Mouse (Mus musculus) G1E (cell line): ENCODE results near the gene Golm1.

ENCODE experiments used
- CTCF ChIP-seq: IDR thresholded peaks from 2 replicates; pipeline ENCODE4 v1.5.1; 2012; ENCODE audit warnings: low read depth, low read length, inconsistent platforms, mixed read lengths
- GATA1 ChIP-seq: IDR thresholded peaks from 2 replicates; pipeline ENCODE4 v1.6.1; 2012; ENCODE audit warnings: borderline replicate concordance, low read length, inconsistent platforms, mixed read lengths
- TAL1 ChIP-seq: conservative IDR thresholded peaks from 2 replicates; pipeline ENCODE4 v1.6.1; 2012; ENCODE audit warnings: low read depth, low read length, inconsistent platforms, mixed read lengths

DNA sequence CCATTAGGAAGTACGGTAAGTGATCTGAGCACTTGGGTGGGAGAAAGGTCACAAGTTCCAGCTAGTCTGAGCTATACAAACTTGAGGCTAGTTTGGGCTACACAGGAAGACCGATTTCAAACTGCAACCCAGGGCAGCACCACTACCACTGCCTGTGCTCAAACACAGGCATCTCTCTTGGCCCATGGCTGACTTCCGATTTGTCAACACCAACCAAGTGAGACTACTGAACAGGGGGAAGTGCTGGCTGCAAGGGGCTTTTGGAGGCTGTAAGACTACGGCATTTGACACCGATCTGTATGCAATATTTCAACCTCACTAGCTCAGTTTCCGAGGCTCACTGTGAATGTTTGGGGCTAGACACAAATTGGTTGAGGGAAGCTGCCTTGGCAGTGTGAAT, 28.1 kb downstream of the Golm1 start:
- TF ChIP-seq GATA1 = no peak
- TF ChIP-seq CTCF = no peak
- no peak for TF ChIP-seq TAL1
